Mouse (Mus musculus): ENCODE measurements around the gene Kdelr3.

The Kdelr3 gene

GRCm38 (mm10) chr15:79516171-79517096 lies at the start of gene Kdelr3:
Gene Kdelr3, plus strand, starts transcription at chr15:79516411.
- peak; percentile 58 for DNase-seq (ENCODE audit: low spot score)

GRCm38 (mm10) chr15:79466601-79467286 lies 49.5 kb upstream of the Kdelr3 start:
- DNase-seq (ENCODE audit: low spot score), result peak; percentile 83

GRCm38 (mm10) chr15:79469577-79469976 lies 46.6 kb upstream of the Kdelr3 start:
- no peak for DNase-seq (ENCODE audit: low spot score)

- no peak for DNase-seq (ENCODE audit: low spot score)
These were observed 45.6 kb upstream of the Kdelr3 start for GRCm38 (mm10) chr15:79470583-79470982.

GRCm38 (mm10) chr15:79471095-79471494 lies 45.1 kb upstream of the Kdelr3 start:
- DNase-seq (ENCODE audit: low spot score), result no peak

GRCm38 (mm10) chr15:79473042-79473441 lies 43.2 kb upstream of the Kdelr3 start:
- DNase-seq (ENCODE audit: low spot score), result no peak

- no peak for DNase-seq (ENCODE audit: low spot score)
These were observed 42.4 kb upstream of the Kdelr3 start for GRCm38 (mm10) chr15:79473638-79474355.

GRCm38 (mm10) chr15:79477227-79477626 lies 39.0 kb upstream of the Kdelr3 start:
- no peak for DNase-seq (ENCODE audit: low spot score)

- DNase-seq (ENCODE audit: low spot score), result no peak
These were observed 35.0 kb upstream of the Kdelr3 start for GRCm38 (mm10) chr15:79481181-79481688.

- DNase-seq (ENCODE audit: low spot score), result no peak
These were observed 26.7 kb upstream of the Kdelr3 start for GRCm38 (mm10) chr15:79489463-79489862.

- DNase-seq (ENCODE audit: low spot score), result no peak
These were observed 22.7 kb upstream of the Kdelr3 start for GRCm38 (mm10) chr15:79493527-79493926.

- DNase-seq (ENCODE audit: low spot score), result no peak
These were observed 16.1 kb upstream of the Kdelr3 start for GRCm38 (mm10) chr15:79500110-79500509.

- DNase-seq (ENCODE audit: low spot score), result no peak
These were observed 13.3 kb upstream of the Kdelr3 start for GRCm38 (mm10) chr15:79502891-79503341.

- no peak for DNase-seq (ENCODE audit: low spot score)
These were observed 12.8 kb upstream of the Kdelr3 start for GRCm38 (mm10) chr15:79503438-79503837.

- no peak for DNase-seq (ENCODE audit: low spot score)
These were observed 11.3 kb upstream of the Kdelr3 start, which contains the start of gene Kcnj4 for GRCm38 (mm10) chr15:79504707-79505452. Gene Kcnj4, minus strand, starts transcription at chr15:79505241.

GRCm38 (mm10) chr15:79505616-79506283 lies 10.5 kb upstream of the Kdelr3 start:
- peak; percentile 42 for DNase-seq (ENCODE audit: low spot score)

GRCm38 (mm10) chr15:79506460-79506859 lies 9.8 kb upstream of the Kdelr3 start:
- no peak for DNase-seq (ENCODE audit: low spot score)

- no peak for DNase-seq (ENCODE audit: low spot score)
These were observed 9.0 kb upstream of the Kdelr3 start for GRCm38 (mm10) chr15:79507055-79507828.

- no peak for DNase-seq (ENCODE audit: low spot score)
These were observed 6.2 kb upstream of the Kdelr3 start for GRCm38 (mm10) chr15:79509998-79510397.

GRCm38 (mm10) chr15:79510425-79510824 lies 5.8 kb upstream of the Kdelr3 start:
- DNase-seq (ENCODE audit: low spot score), result no peak
